Mouse (Mus musculus) heart, embryonic 12.5 days (tissue): ENCODE results near the gene Zbtb45. TPM values are rescaled to one million over a fixed set of nuclear protein-coding genes. Genes with fewer than 3 reads are reported as not detected.

Experiments used
- ATAC-seq: fragments of 200-750 bp; cut with Nextera tagmentation; 2 replicates; pipeline ENCODE4 v1.8.0; 2017; ENCODE audit warnings: moderate TSS enrichment, moderate library complexity; ENCODE audit not compliant: insufficient number of reproducible peaks, low FRiP score
- H3K27ac ChIP-seq: fragments of 300-500 bp; sonication (generic); 2 replicates; pipeline ENCODE4 v1.5.1; 2016; ENCODE audit warnings: mild to moderate bottlenecking, moderate library complexity; ENCODE audit not compliant: poor library complexity, severe bottlenecking
- H3K27me3 ChIP-seq: fragments of 300-500 bp; sonication (generic); replicated peaks from 2 replicates; pipeline ENCODE4 v1.6.1; 2016; ENCODE audit warnings: mild to moderate bottlenecking, moderate library complexity
- H3K36me3 ChIP-seq: fragments of 300-500 bp; sonication (generic); 2 replicates; pipeline ENCODE4 v1.6.1; 2016; ENCODE audit warnings: mild to moderate bottlenecking, moderate library complexity
- H3K4me1 ChIP-seq: fragments of 300-500 bp; sonication (generic); replicated peaks from 2 replicates; pipeline ENCODE4 v1.6.1; 2016; ENCODE audit warnings: mild to moderate bottlenecking
- H3K4me2 ChIP-seq: fragments of 300-500 bp; sonication (generic); 2 replicates; pipeline ENCODE4 v1.6.1; 2016; ENCODE audit warnings: mild to moderate bottlenecking, moderate library complexity
- H3K4me3 ChIP-seq: fragments of 300-500 bp; sonication (generic); 2 replicates; pipeline ENCODE4 v1.5.1; 2016; ENCODE audit warnings: mild to moderate bottlenecking
- H3K9ac ChIP-seq: fragments of 300-500 bp; sonication (generic); 2 replicates; pipeline ENCODE4 v1.6.1; 2016; ENCODE audit warnings: mild to moderate bottlenecking, moderate library complexity
- H3K9me3 ChIP-seq: fragments of 300-500 bp; sonication (generic); replicated peaks from 2 replicates; pipeline ENCODE4 v1.6.1; 2016; ENCODE audit warnings: mild to moderate bottlenecking, moderate library complexity
- WGBS: fragments of 180-500 bp; shearing (Covaris S2); methylation state at CpG from one replicate; pipeline ENCODE4 v1.1.7; 2016; 5-methylcytosine and 5-hydroxymethylcytosine counted together
- polyA plus RNA-seq: library from polyadenylated mRNA; unstranded; fragments of >200 nt; fragmentation: Nextera tagmentation; extraction: Ambion mirVana; gene quantifications from 2 replicates; pipeline ENCODE4 v1.2.1, GENCODE M21; 2016

Gene Zbtb45
- polyA plus RNA-seq, 1 experiment from 2014 or later: 16.2 TPM

DNA sequence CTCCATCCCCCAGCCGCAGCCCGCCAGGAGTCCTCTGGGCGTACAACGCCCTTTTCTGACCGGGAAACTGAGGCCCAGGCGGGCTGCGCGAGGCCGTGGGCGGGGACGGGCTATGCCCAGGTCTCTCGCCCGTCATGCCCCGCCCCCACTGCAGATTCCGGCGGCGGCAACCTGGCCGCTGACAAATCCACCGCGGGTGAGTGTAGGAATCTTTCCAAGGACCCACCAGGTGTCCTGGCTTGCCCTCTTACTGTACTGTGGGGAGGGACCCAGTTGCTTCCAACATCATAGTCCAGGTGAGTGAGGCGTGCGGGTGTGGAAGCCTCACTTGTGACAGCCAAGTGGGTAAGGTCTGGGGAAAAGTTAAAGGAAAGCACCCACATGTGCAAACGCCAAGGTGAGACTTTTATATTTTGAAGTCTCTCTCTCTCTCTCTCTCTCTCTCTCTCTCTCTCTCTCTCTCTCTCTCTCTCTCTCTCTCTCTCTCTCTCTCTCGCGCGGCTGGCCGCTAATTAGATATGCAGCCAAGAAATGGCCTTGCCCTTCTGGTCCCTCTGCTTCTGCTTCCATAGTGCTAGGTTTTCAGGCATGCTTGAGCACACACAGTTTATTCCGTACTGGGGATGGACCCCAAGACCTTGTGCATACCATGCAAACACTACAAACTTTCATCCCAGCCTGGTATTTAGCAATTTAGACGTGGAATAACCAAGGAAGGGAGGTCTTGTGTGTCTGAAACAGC is 43.6 kb downstream of the Zbtb45 start:
- Histone ChIP-seq H3K4me3 (peak overlapping the region; percentile 92), H3K27me3 (no peaks in the 10 kb centered on the region), H3K4me1 (peaks cover 16% of the 10 kb centered on the region), H3K4me2 (peak overlapping the region; percentile 92), H3K27ac (peak overlapping the region; percentile 87), H3K9me3 (no peaks in the 10 kb centered on the region), H3K36me3 (peaks cover 26% of the 10 kb centered on the region), H3K9ac (peak overlapping the region; percentile 96)
- peak; percentile 86 for ATAC-seq
- under 1% methylated on average over 29 of the region's 29 CpGs for WGBS

DNA sequence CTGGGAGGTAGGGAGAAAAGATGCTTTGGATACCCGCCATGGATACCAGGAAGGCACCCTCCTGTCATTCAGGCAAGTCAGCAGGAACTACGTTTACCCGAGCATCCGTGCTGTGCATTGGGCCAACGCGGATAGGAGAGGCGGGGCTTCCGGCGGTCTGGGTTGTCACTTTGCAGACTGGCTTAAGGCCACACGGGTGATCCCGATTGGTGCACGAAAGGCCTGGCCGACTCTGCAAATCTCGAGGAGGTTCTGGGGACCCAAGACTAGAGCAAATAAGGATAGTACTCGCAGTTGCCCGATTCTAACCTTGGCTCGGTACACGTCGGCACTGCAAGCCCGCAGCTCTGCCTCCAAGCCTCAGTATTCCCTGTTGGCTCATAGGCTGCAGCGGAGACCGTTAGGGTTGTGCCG is 44.1 kb downstream of the Zbtb45 start, which contains the start of gene Zfp324:
Gene Zfp324 (plus strand): TSS at position 161 of the 414 bp plus-strand sequence.
- peaks cover 20% of the 10 kb centered on the region for H3K36me3 ChIP-seq
- peak within 1 kb of the TSS; percentile 87 for H3K27ac ChIP-seq
- H3K4me3 ChIP-seq: peak within 1 kb of the TSS; percentile 92
- peaks cover 16% of the 10 kb centered on the region for H3K4me1 ChIP-seq
- peak within 1 kb of the TSS; percentile 96 for H3K9ac ChIP-seq
- H3K4me2 ChIP-seq: peak within 1 kb of the TSS; percentile 92
- no peaks in the 10 kb centered on the region for H3K27me3 ChIP-seq
- no peaks in the 10 kb centered on the region for H3K9me3 ChIP-seq
- under 1% methylated on average over 23 of the region's 23 CpGs for WGBS
- peak; percentile 91 for ATAC-seq

DNA sequence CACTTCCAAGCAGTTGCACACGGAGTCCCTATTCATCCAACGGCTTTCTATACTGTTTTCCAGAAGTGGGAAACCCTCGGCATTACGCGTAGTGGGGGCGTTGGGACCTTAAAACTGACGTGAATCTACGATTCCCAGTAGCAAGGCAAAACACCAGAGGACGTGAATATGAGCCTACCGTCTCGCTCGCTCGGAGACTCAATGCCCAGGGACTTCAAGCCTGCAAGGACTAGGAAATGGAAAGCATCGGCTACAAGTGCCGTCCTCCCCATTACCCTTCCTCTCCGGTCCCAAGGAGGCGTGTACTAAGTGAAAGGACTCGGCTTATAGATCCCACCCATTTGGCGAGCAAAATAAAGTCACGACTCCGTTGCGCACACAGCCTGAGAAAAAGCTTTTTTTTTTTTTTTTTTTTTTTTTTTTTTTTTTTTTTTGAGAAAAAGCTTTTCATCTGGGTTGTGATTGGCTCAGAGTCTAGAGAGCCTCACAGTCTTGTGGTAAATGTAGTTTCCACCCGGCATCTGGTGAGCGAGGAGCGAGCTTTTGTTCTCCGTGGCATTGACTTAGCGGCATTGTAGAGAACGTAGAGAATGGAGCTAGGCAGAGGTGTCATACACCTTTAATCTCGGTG is 48.2 kb downstream of the Zbtb45 start:
- peaks cover 7% of the 10 kb centered on the region for H3K4me1 ChIP-seq
- peak overlapping the region; percentile 65 for H3K4me2 ChIP-seq
- peak overlapping the region; percentile 77 for H3K9ac ChIP-seq
- no peaks in the 10 kb centered on the region for H3K36me3 ChIP-seq
- no peaks in the 10 kb centered on the region for H3K9me3 ChIP-seq
- WGBS: 2% methylated on average over 29 of the region's 29 CpGs
- H3K27me3 ChIP-seq: no peaks in the 10 kb centered on the region
- H3K27ac ChIP-seq: peak overlapping the region; percentile 76
- peak overlapping the region; percentile 54 for H3K4me3 ChIP-seq
- peak; percentile 43 for ATAC-seq

DNA sequence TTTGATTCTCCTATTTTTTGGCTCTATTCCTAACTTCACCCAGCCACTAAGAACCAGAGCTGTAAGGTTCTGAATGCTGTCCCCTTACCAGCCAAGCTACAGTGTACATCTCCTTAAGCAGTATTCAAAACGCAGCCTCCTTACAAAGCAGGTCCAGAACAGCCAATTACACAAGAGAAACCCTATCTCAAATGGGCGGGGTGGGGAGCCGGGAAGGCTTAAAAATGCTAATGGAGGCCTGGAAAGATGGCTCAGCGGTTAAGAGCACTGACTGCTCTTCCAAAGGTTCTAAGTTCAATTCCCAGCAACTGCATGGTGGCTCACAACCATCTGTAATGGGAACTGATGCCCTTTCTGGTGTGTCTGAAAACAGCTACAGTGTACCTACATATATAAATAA is 50.1 kb downstream of the Zbtb45 start:
- Histone ChIP-seq H3K9me3 (no peaks in the 10 kb centered on the region), H3K36me3 (no peaks in the 10 kb centered on the region), H3K27me3 (no peaks in the 10 kb centered on the region), H3K4me2 (no peak overlapping the region), H3K9ac (no peak overlapping the region), H3K4me1 (no peaks in the 10 kb centered on the region), H3K27ac (no peak overlapping the region), H3K4me3 (no peak overlapping the region)
- WGBS: 23% methylated on average over 4 of the region's 4 CpGs
- no peak for ATAC-seq

DNA sequence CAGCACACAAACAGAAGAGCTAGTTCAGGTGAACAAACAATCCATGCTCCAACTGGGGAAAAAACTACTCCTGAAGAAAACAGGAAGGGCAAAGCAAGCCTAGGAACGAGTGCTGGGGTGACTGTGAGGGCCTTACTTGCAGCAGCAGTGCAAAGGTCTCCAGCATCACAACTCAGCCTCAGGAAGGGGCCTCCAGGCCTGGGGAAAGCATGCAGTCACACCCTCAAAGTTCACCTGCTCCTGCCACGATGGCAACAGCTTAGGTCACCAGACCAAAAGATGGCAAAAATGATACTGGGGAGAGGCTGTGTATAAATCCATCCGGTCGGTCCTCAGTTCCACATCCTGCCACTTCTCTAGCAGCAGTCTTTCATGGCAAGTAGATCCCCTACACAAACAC is 50.9 kb downstream of the Zbtb45 start:
- Histone ChIP-seq H3K9ac (no peak overlapping the region), H3K4me3 (no peak overlapping the region), H3K4me1 (no peaks in the 10 kb centered on the region), H3K36me3 (no peaks in the 10 kb centered on the region), H3K9me3 (no peaks in the 10 kb centered on the region), H3K27me3 (no peaks in the 10 kb centered on the region), H3K4me2 (no peak overlapping the region), H3K27ac (no peak overlapping the region)
- WGBS: 65% methylated on average over 4 of the region's 4 CpGs
- no peak for ATAC-seq

DNA sequence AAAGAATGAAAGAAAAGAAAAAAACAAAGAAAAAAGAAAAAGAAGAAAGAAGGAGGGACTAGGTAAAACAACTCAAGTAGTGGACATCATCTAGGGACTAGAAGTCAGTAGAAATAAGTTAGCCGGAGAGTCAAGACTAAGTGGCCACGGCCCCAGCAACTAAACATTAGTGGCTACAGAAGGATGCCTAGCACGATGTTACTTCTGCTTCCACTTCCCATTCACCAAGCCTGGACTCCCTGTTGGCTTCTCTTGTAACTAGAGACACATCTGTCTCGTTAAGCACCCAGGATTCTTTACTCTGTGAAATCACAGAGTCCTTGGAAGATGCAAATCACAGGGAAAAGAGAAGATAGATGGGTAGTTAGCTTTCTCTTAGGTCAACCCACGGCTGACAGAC is 52.3 kb downstream of the Zbtb45 start:
- H3K9ac ChIP-seq: no peak overlapping the region
- no peak overlapping the region for H3K4me3 ChIP-seq
- H3K36me3 ChIP-seq: no peaks in the 10 kb centered on the region
- no peaks in the 10 kb centered on the region for H3K9me3 ChIP-seq
- 69% methylated on average over 5 of the region's 5 CpGs for WGBS
- no peaks in the 10 kb centered on the region for H3K4me1 ChIP-seq
- H3K27ac ChIP-seq: no peak overlapping the region
- no peak for ATAC-seq
- H3K27me3 ChIP-seq: no peaks in the 10 kb centered on the region
- no peak overlapping the region for H3K4me2 ChIP-seq

DNA sequence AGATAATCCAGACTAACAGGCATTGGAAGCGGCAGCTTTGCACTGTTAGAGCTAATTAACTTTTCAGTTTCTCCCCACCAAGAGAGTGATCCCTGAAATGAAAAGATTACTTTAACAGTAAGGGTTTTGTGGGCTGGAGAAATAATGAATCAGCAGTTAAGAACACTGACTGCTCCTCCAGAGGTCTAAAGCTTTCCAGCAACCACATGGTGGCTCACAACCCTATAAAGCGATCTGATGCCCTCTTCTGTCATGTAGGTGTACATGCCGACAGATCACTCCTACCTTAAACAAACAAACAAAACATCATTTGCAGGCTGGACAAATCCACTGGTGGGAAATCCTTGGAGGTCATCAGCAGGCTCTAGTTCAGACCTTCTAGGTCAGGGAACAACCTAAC is 54.9 kb downstream of the Zbtb45 start:
- Histone ChIP-seq H3K27ac (no peak overlapping the region), H3K9me3 (no peaks in the 10 kb centered on the region), H3K9ac (peak overlapping the region; percentile 21; the same call in 1 of the 2 replicates), H3K4me1 (peaks cover 8% of the 10 kb centered on the region), H3K4me2 (no peak overlapping the region), H3K36me3 (no peaks in the 10 kb centered on the region), H3K4me3 (no peak overlapping the region), H3K27me3 (no peaks in the 10 kb centered on the region)
- 42% methylated on average over 3 of the region's 3 CpGs for WGBS
- ATAC-seq: no peak

Other genes with a start within 250 kb of the Zbtb45 start
- gene Zscan18, start 206.4 kb downstream of the Zbtb45 start, polyA plus RNA-seq: 10.4 and 12.0 TPM in 2 replicates
- gene Zfp329, start 191.2 kb downstream of the Zbtb45 start, polyA plus RNA-seq: 11.9 and 12.2 TPM in 2 replicates
- 22.9 and 23.1 TPM in 2 replicates for gene Zfp110, start 175.3 kb downstream of the Zbtb45 start, polyA plus RNA-seq
- 3.0 and 3.2 TPM in 2 replicates for gene Zfp128, start 128.9 kb downstream of the Zbtb45 start, polyA plus RNA-seq
- 10.9 and 11.3 TPM in 2 replicates for gene Zscan22, start 112.2 kb downstream of the Zbtb45 start, polyA plus RNA-seq
- 456 and 474 TPM in 2 replicates for gene Rps5, start 87.7 kb downstream of the Zbtb45 start, polyA plus RNA-seq
- gene Rnf225, start 82.6 kb downstream of the Zbtb45 start, polyA plus RNA-seq: 0.95 and 1.1 TPM in 2 replicates
- 7.8 and 8.0 TPM in 2 replicates for gene Zfp324, start 44.2 kb downstream of the Zbtb45 start, polyA plus RNA-seq
- gene Zfp446, start 32.2 kb downstream of the Zbtb45 start, polyA plus RNA-seq: 6.4 and 7.2 TPM in 2 replicates
- gene Slc27a5, start 11.8 kb downstream of the Zbtb45 start, polyA plus RNA-seq: 0.22 TPM in 1 of 2 replicates, not detected in the other
- 221 and 228 TPM in 2 replicates for gene Trim28, start 10.9 kb downstream of the Zbtb45 start, polyA plus RNA-seq
- 127 and 131 TPM in 2 replicates for gene Chmp2a, start 24.8 kb upstream of the Zbtb45 start, polyA plus RNA-seq
- gene Ube2m, start 28.2 kb upstream of the Zbtb45 start, polyA plus RNA-seq: 160 and 170 TPM in 2 replicates
- 2.0 and 2.3 TPM in 2 replicates for gene Mzf1, start 44.7 kb upstream of the Zbtb45 start, polyA plus RNA-seq
- not detected in 2 replicates for gene Vmn1r85, start 85.1 kb upstream of the Zbtb45 start, polyA plus RNA-seq
- gene Vmn1r86, start 109.9 kb upstream of the Zbtb45 start, polyA plus RNA-seq: not detected in 2 replicates
- gene Vmn1r87, start 130.1 kb upstream of the Zbtb45 start, polyA plus RNA-seq: not detected in 2 replicates
- not detected in 2 replicates for gene Vmn1r88, start 149.5 kb upstream of the Zbtb45 start, polyA plus RNA-seq
- not detected in 2 replicates for gene Vmn1r89, start 203.0 kb upstream of the Zbtb45 start, polyA plus RNA-seq